ENCODE assay signal across 18 mouse cellular contexts in the genomic region with DNA sequence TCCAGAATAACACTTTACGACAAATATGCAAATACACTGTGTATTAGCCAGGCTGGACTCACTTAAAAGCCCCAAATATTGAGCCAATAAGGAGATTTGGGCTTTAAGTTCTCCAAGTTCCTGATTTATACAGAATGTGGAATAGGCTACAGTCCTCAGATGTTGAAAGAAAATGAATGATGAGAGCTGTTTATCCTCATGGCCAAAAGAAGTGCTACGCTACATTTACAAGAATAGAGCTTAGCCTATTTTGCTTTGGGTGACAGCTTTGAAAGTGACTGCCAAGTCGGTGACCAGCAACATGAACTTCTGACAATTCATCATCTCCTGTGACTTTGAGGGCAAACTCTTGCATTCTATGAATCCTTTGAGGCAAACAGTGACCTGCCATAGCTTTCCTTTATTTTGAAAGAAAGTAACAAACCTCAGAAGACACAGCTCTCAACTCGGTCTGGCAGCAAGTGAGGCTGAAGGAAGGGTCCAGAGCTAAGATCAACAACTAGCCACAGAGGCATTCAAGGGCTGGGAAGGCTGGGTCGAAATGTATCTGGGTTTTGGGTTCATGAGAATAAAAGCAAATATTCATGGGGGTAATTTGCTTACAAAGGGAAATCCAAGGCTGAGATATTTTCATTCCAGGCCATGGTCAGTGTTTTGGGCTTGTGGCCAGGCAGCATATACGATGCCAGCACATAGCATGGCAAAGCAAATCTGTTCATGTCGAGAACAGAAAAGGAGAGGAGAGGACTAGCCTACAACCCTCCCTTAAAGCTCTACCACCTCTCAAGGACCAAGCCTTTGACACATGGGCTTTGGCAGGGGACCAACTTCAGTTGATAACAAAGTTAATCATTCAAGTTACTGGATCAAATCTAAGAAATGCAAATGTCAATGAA. TPM values are rescaled to one million over a fixed set of nuclear protein-coding genes. Genes with fewer than 3 reads are reported as not detected.
A peak's percentile ranks its signal among the peaks of the same experiment; 100 is the strongest.
DNase-seq lines count a peak whose midpoint lies in the region; ATAC-seq lines count a peak whose summit lies in the region.
"Had no signal": no experiment of that assay in that cellular context is flagged by ENCODE, and none has a peak within 500 bp of the region (broad histone marks: within the 10 kb centered on the region; RNA-seq: fewer than 3 reads in every experiment).

No protein-coding gene starts in this region.

- peak; percentile 13 for DNase-seq in kidney, adult 9 months
- DNase-seq in kidney, adult 18-20 months = no peak
- peak; percentile 9 for DNase-seq in 3T3-L1 (ENCODE audit: low read depth, low spot score)
- peak; percentile 39 to 85 for DNase-seq in adrenal gland, adult (ENCODE audit: inconsistent age in 2 of 2, low spot score in 1 of 2)
- peak; percentile 44 for DNase-seq in kidney, postnatal 14 days
- DNase-seq in layer of hippocampus, postnatal 25 days (ENCODE audit: extremely low spot score in 1 of 2, low spot score in 1 of 2) = no peak
- no peak for DNase-seq in urinary bladder, postnatal 36 days (ENCODE audit: low spot score in 2 of 2)
- DNase-seq: cerebellum, adult 18-20 months; gastrocnemius, adult 2 months; liver had no signal

- no peak for ATAC-seq in erythroid progenitor cell, adult 5-6 weeks (replicated peaks; ENCODE audit: low FRiP score, poor library complexity, severe bottlenecking)
- ATAC-seq: CD4-positive, CD25-positive, alpha-beta regulatory T cell, adult 4 months; forebrain, embryonic 13.5 days; intestine, postnatal 0 days had no signal

RNA-seq across cellular contexts. Expression of a gene that starts 16.2 kb away (rescaled TPM):
- not detected in 2 replicates for total RNA-seq in erythroid progenitor cell, adult 5-6 weeks (2015; ENCODE audit: low replicate concordance)
- total RNA-seq in erythroid progenitor cell, adult 5-6 weeks (2017; ENCODE audit: low replicate concordance) = not detected in 2 replicates
- total RNA-seq in layer of hippocampus, postnatal 25 days (2021) = not detected
- total RNA-seq: adrenal gland, postnatal 4 days; gastrocnemius, adult 2 months; hematopoietic stem cell, adult 5-6 weeks; left cerebral cortex, adult 2 months; megakaryocyte progenitor cell, adult 5-6 weeks had no signal

Comparison
In these comparisons a context has a peak if more than half of its experiments do, and no peak if none do; other contexts are left out.
1. DNase-seq: peak in kidney, adult 9 months (single experiment), 3T3-L1 (single experiment), adrenal gland, adult (2 of 2) and kidney, postnatal 14 days (single experiment); none in kidney, adult 18-20 months (single experiment), layer of hippocampus, postnatal 25 days (0 of 2) and urinary bladder, postnatal 36 days (0 of 2).